Mouse (Mus musculus) adrenal gland, postnatal 4 days (tissue): ENCODE measurements around the gene Irs1. TPM values are rescaled to one million over a fixed set of nuclear protein-coding genes. Genes with fewer than 3 reads are reported as not detected.

Experiments
- DNase-seq, 2 experiments: peaks; one replicate each; pipeline ENCODE4 v3.0.0; 2021 to 2022; ENCODE audit warnings: low spot score in 2 of 2, mixed read lengths in 2 of 2
- total RNA-seq, 2 experiments: library from RNA; stranded (reverse); gene quantifications; 2 replicates each; pipeline ENCODE4 v1.2.3; 2021

Gene Irs1
- total RNA-seq, 2 experiments from 2014 or later, result 24.2 to 28.6 TPM

GRCm38 (mm10) chr1:82188549-82189231, 102.5 kb downstream of the Irs1 start:
- no peak for DNase-seq

- no peak for DNase-seq
Measured at GRCm38 (mm10) chr1:82183913-82184442, 107.2 kb downstream of the Irs1 start.

Other genes with a start within 250 kb of the Irs1 start
- not detected for gene Gm9747, start 58.3 kb downstream of the Irs1 start, total RNA-seq
- 10 to 100 TPM; 24.2 to 24.3 TPM for gene Rhbdd1, start 25.0 kb upstream of the Irs1 start, total RNA-seq